Mouse (Mus musculus): Measurements from ENCODE around the gene Efnb1. TPM values are rescaled to one million over a fixed set of nuclear protein-coding genes. Genes with fewer than 3 reads are reported as not detected.

Gene Efnb1
- polyA plus RNA-seq, 1 experiment from 2014 or later: 28.9 TPM

Other genes starting within 250 kb of the Efnb1 start
- 40.2 and 40.8 TPM in 2 replicates for gene Ophn1, start 245.1 kb upstream of the Efnb1 start, polyA plus RNA-seq (2015; fragmentation: Nextera tagmentation; extraction: Ambion mirVana)
- gene Yipf6, start 199.8 kb upstream of the Efnb1 start, polyA plus RNA-seq (2015; fragmentation: Nextera tagmentation; extraction: Ambion mirVana): 15.5 and 16.5 TPM in 2 replicates
- gene Stard8, start 132.9 kb upstream of the Efnb1 start, polyA plus RNA-seq (2015; fragmentation: Nextera tagmentation; extraction: Ambion mirVana): 5.2 and 5.8 TPM in 2 replicates